Mouse (Mus musculus) ovary, adult 18-20 months (tissue): Measurements from ENCODE around the gene Ankrd34a.
A peak's percentile ranks its signal among the peaks of the same experiment; 100 is the strongest.
"Not testable (repeated sequence)": the region's sequence is repeated elsewhere in the genome, so short reads cannot be mapped to it uniquely, and the experiment has no call there.

Source experiments
- DNase-seq: peaks from one replicate; pipeline ENCODE4 v3.0.0; 2022; ENCODE audit warnings: low spot score, mixed read lengths

The Ankrd34a gene

DNA sequence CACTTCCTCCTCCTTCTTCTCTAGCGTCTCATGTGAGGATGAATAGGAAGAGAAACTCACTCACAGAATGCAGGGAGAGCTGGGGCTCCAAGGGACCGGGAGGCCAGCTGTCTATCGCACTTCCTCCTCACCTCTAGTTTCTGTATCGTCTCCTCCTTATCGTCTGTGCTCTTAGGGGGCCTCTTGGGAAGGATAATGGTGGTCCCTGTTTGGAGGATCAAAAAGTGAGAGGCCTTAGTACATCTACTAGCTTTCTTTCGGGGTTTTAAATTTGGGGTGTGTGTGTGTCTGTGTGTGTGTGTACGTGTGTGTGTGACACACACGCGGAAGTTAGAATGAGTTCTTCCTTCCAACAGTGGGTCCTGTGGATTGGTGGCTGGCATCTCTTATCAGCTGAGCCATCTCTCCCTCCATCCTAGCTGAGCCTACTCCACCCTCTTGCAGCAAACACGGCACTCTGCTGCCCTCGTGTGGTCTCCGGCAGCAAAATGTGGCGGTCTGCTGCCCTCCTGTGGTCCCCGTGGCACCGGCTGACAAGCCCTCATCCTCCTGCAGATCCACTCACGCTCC lies 16.5 kb upstream of the Ankrd34a start:
- DNase-seq, result peak; percentile 79

DNA sequence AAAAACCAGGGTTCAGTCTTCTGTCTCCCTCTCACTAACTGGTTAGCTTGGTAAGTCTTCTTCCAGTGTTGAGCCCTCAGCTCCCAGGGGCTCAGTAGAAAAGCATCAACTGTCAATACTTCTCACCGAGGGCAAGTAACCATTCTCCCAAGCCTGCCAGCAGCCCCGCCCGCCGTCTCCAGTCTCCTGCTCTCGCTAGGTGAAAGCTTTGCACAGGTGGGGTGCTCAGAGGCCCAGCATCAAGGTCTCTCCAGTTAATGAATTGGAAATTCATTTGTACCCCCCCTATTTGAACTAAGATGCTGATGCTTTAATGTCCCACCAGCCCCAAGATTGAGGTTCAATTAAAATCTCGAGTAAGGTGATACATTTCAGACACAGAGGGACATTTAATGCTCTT lies 15.3 kb upstream of the Ankrd34a start:
- no peak for DNase-seq

DNA sequence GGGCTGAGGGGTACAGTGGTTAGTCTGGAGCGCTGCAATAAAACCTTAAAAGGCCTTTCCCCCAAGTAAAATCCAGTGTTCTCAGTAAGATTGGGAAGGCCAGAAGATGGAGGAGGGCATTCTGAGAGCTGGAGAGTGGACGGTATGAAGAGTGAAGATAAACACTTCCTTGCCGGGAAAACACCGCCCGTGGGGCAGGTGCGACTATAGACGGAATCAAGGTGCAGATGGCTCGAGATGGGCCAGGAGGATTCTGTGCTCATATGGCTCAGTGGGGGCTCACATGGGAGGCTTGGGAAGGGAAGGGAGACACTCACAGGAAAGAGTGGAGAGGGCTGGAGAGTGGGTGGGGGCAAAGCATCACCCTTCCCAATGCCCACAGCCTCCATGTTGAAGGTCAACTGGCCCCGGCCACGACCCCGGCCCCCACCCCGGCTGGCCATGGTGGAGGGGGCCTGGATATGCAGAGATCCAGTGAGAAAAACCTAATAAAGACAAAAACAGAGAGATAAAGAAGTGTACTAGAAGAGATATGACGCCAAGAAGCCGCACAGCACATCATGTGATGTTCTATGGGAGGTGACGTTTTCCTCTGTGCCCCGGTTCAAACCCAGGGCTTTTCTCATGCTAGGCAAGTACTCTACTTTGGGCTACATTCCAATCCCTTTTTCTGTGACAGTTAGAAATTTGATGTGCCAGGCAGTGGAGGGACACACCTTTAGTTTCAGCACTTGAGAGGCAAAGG lies 14.5 kb upstream of the Ankrd34a start:
- no peak for DNase-seq

DNA sequence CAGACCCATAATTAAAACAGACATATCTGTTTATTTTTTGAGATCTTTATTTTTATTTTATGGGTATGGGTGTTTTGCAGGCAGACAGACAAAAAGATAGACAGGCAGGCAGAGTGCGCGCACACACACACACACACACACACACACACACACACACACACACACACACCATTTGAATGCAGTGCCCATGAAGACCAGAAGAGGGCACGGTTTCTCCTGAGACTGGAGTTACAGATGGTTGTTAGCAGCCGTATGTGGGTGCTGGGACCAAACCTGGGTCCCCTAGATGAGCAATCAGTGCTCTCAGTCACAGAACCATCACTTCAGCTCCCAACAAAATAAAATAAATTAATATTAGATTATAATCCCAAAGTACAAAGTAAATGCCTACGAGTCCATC lies 13.1 kb upstream of the Ankrd34a start:
- DNase-seq, result no peak

DNA sequence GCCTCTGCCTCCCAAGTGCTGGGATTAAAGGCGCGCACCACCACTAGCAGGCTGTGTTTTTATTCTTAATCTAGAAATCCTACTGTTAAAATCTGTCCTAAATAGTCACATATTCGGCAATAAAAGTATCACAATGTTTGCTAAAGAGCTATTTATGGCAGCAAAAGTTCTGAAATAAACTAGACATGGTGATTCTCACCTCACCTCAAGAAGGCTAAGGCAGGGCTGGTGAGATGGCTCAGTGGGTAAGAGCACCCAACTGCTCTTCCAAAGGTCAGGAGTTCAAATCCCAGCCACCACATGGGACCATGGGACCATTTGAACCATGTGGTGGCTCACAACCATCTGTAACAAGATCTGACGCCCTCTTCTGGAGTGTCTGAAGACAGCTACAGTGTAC lies 5.8 kb upstream of the Ankrd34a start:
- DNase-seq, result no peak

DNA sequence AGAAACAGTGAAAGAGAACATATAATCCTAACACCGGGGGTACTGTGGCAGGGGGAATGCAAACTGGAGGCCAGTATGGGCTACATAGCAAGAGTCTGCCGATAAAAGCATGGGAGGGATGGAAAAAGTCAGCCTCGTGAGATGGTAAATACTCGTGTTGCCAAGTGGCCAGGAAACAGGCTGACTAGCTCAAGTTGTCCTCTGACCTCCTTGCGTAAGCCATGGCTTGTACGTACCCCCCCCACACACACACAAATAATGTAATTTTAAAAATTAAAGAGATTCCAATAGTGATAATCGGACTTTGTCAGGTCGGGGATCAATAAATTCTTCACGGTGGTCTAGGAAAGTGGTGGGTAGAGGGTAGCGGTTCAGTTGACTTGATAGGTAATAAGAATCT lies 3.1 kb upstream of the Ankrd34a start:
- DNase-seq, result no peak

DNA sequence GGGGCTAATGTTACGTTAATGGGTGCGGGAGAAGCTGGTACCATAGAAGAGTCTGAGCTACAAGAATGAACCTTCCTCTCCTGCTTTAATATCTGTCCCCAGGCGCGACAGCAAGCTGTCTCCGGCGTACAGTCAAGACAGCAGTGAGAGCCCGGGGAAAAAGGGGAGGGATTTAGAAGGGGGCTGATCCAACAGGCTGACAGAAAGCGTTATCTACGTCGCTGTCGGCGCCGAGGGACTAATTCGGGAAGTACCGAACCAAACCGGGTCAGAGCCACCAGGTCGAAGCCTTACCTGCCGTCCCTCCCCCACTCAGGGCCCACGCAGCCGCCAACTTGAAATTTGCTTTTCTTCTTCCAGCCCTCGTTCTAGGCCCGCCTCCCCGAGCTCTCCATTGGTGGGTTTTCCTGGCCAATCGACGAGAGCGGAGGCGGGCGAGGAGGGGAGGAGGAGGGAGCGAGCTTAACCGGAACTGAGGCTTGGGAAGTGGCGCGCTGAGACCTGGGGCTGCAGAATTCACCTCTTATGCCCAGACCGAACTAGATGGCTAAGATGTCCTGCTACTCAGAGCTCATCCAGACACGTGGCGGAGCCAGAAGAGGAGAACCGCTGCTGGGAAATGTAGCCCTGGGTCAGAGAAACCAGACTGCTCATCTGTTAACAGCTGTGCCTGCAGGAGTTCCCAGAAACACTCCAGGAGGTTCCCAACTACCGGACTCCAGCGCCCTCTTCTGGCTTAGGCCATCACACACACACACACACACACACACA lies 2.5 kb upstream of the Ankrd34a start, which contains the start of gene Polr3gl:
Polr3gl (minus strand) TSS at position 392 of the 771 bp plus-strand sequence.
- peak; percentile 88 for DNase-seq

DNA sequence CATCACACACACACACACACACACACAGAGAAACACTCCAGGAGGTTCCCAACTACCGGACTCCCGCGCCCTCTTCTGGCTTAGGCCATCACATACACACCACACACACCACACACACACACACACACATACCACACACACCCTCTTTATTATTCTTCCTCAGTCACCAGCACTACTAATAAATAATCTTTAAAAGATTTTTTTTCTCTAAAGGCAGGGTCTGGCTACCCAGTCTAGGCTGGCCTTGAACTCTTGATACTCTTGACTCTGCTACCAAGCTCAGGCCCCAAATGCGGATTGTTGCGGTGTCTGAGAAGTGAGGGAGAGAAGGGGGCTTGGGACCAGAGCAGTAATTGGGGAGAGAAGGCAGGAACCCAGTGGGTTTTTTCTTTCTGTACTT lies 1.6 kb upstream of the Ankrd34a start:
- DNase-seq, result no peak

DNA sequence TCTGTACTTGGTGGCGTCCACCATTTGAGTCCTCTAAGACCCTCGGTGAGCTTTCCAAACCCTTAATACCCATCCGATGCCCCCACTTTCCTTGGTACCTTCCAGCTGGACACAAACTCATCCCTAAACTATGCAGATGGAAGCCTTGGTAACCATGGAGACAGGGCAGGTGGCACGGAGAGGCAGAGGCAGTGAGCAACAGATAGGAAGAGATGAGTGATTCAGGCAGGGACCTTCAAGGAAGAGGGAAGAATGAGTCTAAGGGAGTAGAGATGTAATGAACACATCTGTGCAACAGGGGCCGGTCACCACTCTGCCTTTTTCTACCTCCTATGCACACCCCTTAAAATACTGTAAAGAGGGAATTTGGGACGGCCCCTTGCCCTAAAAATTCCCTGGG lies 775 bp upstream of the Ankrd34a start:
- DNase-seq, result no peak

DNA sequence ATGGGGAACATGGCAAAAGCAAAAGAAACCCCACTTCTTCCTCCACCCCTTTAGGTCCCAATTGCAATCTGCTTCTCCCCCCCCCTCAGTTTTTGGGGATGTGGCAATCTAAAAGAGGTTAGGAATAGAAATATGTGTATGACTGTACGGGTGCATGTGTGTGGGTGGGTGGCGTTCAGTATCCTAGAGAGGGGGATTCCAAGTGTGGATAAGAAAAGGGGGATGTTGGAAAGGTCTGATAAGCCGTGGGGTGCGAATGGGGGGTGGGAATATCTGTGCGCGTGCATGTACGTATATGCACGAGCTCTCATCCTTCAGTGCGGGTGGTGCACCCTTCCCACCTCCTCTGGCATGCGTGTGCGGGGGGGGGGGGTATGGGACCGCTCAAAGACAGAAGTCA lies 419 bp downstream of the Ankrd34a start:
- no peak for DNase-seq

DNA sequence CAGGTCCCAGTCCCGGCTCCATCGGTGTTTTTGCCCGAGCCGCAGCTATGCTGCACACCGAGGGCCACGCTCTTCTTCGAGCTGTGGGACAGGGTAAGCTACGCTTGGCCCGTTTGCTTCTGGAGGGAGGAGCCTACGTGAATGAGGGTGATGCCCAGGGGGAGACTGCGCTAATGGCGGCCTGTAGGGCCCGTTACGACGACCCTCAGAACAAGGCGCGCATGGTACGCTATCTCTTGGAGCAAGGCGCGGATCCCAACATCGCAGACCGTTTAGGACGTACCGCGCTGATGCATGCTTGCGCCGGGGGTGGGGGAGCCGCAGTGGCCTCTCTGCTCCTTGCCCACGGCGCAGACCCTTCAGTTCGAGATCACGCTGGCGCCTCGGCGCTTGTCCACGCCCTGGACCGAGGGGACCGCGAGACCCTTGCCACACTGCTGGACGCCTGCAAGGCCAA lies 1.0 kb downstream of the Ankrd34a start:
- no peak for DNase-seq

DNA sequence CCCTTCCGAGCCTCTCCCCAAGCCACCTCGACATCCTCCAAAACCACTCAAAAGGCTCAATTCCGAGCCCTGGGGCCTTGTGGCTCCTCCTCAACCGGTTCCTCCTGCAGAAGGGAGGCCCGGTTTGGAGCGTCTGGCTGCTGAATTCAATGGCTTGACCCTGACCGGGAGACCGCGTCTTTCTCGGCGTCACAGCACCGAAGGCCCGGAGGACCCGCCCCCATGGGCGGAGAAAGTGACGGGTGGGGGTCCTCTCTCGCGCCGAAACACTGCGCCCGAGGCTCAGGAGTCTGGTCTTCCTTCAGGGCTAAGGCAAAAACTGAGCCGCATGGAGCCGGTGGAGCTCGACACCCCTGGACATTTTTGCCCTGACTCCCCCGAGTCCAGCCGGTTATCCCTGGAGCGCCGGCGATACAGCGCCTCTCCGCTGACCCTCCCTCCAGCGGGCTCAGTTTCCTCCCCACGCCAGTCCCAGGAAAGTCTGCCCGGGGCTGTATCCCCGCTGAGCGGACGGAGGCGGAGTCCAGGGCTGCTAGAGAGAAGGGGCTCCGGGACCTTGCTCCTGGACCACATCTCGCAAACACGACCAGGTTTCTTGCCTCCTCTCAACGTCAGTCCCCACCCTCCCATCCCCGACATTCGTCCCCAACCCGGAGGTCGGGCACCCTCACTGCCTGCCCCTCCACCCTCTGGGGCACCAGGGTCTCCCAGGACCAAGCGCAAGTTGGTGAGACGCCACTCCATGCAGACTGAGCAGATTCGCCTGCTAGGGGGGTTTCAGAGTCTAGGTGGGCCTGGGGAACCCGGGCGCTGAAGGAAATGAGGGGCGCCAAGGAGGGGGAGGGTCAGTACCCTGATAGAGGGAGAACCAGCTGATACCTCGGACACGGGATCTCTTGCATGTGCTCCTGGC lies 2.0 kb downstream of the Ankrd34a start:
- DNase-seq, result peak; percentile 62

DNA sequence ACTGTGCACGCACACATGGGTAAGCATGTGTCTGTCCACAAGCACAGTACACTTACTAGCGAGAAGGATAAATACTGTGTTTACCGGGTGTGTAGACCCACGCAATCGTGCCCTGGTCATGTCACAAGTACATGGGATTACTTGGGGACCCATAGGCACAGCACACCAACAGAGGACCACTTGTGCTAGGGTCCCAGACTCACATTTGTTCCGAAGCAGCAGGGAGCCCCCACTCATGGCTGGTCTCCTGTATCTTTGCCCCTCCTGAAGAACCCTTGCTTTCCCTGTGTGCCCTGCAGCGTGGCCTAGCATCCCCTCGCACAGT lies 2.6 kb downstream of the Ankrd34a start:
- DNase-seq, result no peak

DNA sequence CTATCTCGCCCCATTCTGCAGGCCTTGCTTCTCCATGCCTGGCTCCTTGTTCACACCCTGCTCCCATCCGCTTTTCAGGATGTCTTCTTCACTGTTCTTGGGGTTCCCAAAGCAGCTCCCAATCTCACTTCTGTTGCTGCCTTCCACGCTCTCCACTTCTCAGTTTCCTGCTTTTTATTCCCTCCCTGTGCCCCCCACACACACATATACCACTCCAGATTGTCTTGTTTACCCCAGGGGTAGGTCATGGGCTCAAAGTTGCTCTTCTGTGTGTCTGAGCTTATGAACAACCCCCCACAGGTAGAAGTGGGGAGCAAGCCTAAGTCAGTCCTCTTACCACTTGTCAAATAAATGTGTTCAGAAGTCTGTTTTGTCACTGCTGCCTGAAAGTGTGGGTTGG lies 3.0 kb downstream of the Ankrd34a start:
- no peak for DNase-seq

DNA sequence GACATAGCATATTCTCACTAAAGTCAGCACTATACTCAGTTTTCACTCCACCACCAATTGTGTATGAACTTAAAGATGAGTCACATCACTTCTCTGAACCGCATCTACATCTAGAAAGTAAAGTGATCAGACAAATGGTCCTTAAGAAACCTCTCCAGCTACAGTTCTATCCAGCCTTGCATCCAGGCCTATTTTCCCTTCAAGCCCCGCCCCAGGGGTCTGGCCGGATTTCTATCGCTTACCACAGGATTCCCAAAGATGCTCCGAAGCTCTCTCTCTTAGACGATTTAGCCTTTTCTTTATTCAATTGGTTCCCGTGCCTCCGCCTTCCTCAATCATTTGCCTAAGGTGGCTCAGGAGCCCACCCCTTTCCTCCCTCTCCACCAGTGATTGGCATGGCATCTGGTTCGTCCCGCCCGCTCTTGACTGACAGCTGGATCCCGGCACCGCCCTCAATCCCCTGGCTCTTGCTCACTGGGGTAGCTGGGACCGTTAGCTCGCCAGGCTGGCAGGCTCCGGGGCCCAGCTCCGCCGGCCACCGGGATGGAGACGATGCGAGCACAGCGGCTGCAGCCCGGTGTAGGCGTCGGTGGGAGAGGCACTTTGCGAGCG lies 4.3 kb downstream of the Ankrd34a start, which contains the start of gene Lix1l:
Lix1l (plus strand) TSS at position 511 of the 612 bp plus-strand sequence.
- peak; percentile 95 for DNase-seq

DNA sequence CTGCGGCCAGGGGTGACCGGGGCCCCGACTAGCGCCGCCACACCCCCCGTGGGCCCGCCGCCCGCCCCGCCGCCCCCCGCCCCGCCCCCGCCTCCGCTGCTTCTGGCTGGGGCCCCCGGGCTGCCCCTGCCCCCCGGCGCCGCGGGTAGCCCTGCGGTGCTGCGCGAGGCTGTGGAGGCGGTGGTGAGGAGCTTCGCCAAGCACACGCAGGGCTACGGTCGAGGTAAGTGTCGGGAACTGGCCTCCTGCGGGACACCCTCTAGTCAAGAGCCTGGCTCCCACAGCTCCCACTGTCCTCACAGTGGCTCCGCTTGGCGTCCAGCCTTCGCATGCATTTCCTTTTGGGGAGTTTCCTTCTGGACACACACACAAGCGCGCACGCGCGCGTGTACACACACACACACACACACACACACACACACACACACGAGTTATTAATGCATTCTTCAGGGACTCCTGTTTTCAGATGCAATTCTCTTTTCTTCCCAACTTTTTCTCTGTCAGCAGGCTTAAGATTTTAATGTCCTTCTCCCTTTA lies 4.9 kb downstream of the Ankrd34a start:
- DNase-seq, result peak; percentile 78

DNA sequence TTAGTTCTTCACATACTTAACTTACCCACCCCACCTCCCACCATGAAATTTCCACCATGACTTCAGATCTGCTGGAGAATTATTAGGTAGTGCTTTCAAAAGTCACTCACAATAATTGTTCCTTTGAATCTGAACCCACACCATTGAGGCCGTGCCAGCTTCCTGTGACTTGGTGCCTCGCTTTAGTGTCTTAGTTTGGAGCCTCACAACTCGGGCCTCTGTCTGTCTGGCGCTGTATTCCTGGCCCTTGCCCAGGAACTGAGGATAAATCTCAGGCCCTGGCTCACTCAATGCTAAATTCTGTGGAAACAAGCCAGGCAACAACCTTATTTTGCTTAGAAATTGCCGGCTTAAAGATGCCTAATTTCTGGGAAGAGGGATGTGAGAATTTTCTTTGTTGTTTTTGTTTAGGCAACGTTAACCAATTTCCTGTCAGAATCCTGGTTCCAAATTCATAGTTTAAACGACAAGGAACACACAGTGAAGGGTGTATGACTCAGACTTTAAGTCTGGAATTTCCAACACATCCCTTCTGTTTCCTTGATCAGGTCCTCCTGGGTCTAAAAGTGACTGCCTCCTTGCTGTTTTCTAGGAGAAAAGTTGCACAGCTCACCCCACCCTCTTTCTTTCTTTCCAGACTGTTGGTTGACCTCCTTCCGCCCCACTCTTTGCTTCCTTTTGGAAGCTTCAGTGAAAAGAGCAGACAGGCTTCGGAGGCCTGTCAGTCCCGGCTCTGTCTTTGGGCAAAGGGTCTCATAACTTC lies 5.7 kb downstream of the Ankrd34a start:
- peak; percentile 38 for DNase-seq

DNA sequence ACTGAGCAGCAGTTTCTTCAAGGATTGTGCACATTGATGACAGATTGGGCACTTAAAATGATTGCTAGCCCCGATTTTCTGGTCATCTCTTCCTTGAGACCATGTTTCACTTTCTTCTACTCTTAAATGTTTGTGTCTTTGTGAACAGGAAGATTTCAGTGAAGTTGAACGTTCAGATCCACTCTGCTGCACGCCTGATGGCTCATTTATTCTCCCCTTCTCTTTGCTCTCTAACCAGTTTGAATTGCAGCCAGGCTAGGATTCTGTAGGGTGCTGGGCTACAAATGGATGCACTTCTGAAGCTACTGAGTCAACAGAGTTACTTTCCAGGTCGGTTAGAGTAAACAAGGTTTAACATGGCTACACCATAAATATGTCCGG lies 6.3 kb downstream of the Ankrd34a start:
- no peak for DNase-seq

DNA sequence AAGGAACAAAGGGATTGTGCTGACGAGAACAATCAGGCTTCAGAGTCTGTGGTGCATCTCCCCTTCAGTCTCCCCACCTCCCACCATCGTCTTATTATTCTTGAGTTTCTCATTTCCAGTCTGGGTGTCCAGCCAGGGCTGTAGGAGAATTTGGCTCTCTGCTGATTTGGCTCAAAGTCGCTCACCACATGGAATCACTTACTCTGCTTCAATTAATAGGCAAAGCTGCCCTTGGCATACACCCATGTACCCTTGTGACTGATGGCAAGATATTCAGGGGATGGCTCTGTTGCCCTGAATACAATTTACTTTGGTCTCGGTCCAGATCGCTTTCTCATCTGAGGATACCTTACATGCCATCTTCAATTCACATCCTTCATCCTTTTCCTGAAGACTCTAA lies 6.9 kb downstream of the Ankrd34a start:
- peak; percentile 36 for DNase-seq

DNA sequence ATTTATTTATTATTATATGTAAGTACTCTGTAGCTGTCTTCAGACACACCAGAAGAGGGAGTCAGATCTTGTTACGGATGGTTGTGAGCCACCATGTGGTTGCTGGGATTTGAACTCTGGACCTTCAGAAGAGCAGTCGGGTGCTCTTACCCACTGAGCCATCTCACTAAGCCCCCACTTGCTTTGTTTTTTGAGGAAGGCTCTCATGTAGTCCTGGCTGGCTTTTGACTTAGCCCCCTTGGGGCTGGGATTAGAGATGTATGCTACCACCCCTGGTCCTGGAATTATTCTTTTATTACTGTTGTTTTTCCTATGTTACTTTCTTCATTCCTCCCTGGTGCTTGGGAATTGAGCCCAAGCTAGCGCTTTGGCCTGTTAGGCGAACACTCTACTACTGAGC lies 9.6 kb downstream of the Ankrd34a start:
- DNase-seq, result not testable (repeated sequence)

DNA sequence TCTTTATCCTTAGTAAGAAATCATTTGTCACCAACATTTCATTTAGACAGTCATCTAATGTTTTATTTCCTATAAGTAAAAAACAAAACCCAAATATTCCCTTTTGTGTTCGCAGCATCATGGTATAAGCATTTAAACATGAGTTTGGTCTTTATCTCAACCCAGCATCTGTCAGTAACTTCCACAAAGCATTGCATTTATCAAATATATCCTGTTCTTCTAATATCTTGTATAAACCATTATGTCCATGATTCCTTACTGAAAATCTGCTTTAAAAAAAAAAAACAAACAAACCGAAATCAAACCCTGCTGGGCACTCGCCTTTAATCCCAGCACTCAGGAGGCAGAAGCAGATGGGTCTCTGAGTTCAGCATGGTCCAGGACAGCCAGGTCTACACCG lies 10.2 kb downstream of the Ankrd34a start:
- DNase-seq, result no peak
